Mouse (Mus musculus): ENCODE measurements around the gene Zdhhc15. TPM values are rescaled to one million over a fixed set of nuclear protein-coding genes. Genes with fewer than 3 reads are reported as not detected.

Zdhhc15 gene
- total and polyA plus RNA-seq, 2 experiments: 0.01 to 0.09 TPM

DNA sequence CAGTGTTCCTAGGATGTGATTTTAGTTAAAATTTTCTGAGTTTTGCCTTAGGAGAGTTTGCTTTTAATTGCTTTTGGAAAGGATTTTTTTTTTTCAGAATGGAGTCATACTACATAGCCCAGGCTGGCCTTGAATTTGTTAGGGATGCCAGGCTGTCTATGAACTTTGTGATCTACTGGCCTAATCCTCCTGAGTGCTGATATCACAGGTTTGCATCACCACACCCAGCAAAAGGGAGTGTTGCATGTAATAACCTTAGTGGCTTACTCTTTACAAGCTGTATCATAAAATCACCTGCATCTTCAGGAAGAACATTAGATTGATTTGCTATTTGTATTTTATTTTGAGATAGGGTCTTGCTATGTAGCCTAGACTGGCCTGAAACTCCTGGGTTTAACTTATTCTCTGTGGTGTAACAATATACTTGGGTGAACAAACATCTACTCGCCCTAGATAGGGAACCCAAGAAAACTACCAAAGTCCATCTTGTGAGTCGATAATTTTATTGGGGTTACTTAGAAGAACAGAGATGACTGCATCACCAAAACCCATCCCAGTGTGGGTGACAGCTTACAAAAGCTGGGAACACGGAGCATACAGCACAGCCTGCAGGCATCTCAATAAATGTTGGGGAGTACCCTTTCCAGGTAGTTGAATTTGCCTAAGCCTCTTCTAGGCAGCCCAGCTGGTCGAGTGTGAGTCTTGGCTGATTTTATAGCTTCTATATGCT, 181.1 kb downstream of the Zdhhc15 start:
- WGBS: 62% methylated on average over 4 of the region's 4 CpGs
- Histone ChIP-seq H3K36me3 (ENCODE audit: control insufficient read depth, insufficient read depth, low read length) (no peaks in the 10 kb centered on the region), H3K4me3 (ENCODE audit: insufficient read depth, low read depth, low read length) (no peak overlapping the region), H3K4me1 (ENCODE audit: control insufficient read depth, insufficient read depth, low read length) (no peaks in the 10 kb centered on the region), H3K9ac (ENCODE audit: low read depth, low read length) (no peak overlapping the region), H3K27me3 (ENCODE audit: control insufficient read depth, insufficient read depth, low read length) (no peaks in the 10 kb centered on the region), H3K27ac (replicated peaks; ENCODE audit: insufficient read depth, low read depth, low read length) (no peak overlapping the region), H3K79me2 (ENCODE audit: control insufficient read depth, insufficient read depth, low read length) (no peaks in the 10 kb centered on the region; the same call in 1 of the 2 replicates)
- DNase-seq (ENCODE audit: extremely low read depth, low read depth, low spot score): no peak
- TF ChIP-seq POLR2A (IDR thresholded peaks at IDR 0.05; ENCODE audit: extremely low read depth, insufficient read depth, low read length) (no peak), CTCF (IDR thresholded peaks at IDR 0.05; ENCODE audit: low read depth, low read length) (no peak)

DNA sequence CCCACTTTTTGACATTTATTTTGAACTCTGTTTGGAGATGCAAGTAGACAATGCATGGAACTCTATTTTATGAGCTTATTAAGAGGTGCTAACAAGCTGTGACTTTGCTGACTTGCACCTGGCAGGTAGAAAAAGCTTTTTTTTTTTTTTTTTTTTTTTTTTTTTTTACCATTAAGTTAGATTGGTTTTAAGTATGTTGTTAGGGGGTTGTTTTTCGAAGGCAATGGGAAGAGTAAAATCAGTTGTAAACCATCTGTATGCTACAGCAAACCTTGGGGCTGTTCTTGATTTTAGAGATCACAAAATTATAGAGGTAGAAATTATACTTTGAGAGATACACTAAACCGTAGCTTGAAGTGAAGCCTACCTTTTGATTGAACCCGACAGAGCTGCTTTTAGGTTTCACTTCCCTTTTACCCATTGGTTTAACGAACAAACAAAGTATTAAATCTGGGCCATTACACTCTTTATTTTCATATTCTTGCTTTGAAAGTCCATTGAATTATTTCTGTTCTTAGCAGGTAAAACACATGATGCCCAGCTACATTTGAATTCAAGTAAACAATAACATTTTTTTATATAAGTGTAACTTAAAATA, 181.9 kb downstream of the Zdhhc15 start:
- no peaks in the 10 kb centered on the region for H3K4me1 ChIP-seq (ENCODE audit: control insufficient read depth, insufficient read depth, low read length)
- no peaks in the 10 kb centered on the region for H3K36me3 ChIP-seq (ENCODE audit: control insufficient read depth, insufficient read depth, low read length)
- no peaks in the 10 kb centered on the region; the same call in 1 of the 2 replicates for H3K79me2 ChIP-seq (ENCODE audit: control insufficient read depth, insufficient read depth, low read length)
- no peak overlapping the region for H3K4me3 ChIP-seq (ENCODE audit: insufficient read depth, low read depth, low read length)
- DNase-seq (ENCODE audit: extremely low read depth, low read depth, low spot score): no peak
- H3K9ac ChIP-seq (ENCODE audit: low read depth, low read length): no peak overlapping the region
- no peak overlapping the region for H3K27ac ChIP-seq (replicated peaks; ENCODE audit: insufficient read depth, low read depth, low read length)
- no peaks in the 10 kb centered on the region for H3K27me3 ChIP-seq (ENCODE audit: control insufficient read depth, insufficient read depth, low read length)
- TF ChIP-seq POLR2A (IDR thresholded peaks at IDR 0.05; ENCODE audit: extremely low read depth, insufficient read depth, low read length): no peak
- no peak for TF ChIP-seq CTCF (IDR thresholded peaks at IDR 0.05; ENCODE audit: low read depth, low read length)
- WGBS: 85% methylated on average over 4 of the region's 4 CpGs

GRCm38 (mm10) chrX:104488036-104488435, 182.8 kb downstream of the Zdhhc15 start:
- Histone ChIP-seq H3K27ac (replicated peaks; ENCODE audit: insufficient read depth, low read depth, low read length) (no peak overlapping the region), H3K4me3 (ENCODE audit: insufficient read depth, low read depth, low read length) (no peak overlapping the region)
- WGBS: 71% methylated on average over 3 of the region's 3 CpGs

More at GRCm38 (mm10) chrX:104488036-104488435, 182.8 kb downstream of the Zdhhc15 start:
- Histone ChIP-seq H3K79me2 (ENCODE audit: control insufficient read depth, insufficient read depth, low read length) (no peaks in the 10 kb centered on the region; the same call in 1 of the 2 replicates), H3K4me1 (ENCODE audit: control insufficient read depth, insufficient read depth, low read length) (no peaks in the 10 kb centered on the region), H3K9ac (ENCODE audit: low read depth, low read length) (no peak overlapping the region), H3K27me3 (ENCODE audit: control insufficient read depth, insufficient read depth, low read length) (no peaks in the 10 kb centered on the region), H3K36me3 (ENCODE audit: control insufficient read depth, insufficient read depth, low read length) (no peaks in the 10 kb centered on the region)
- no peak for DNase-seq (ENCODE audit: extremely low read depth, low read depth, low spot score)
- no peak for TF ChIP-seq CTCF (IDR thresholded peaks at IDR 0.05; ENCODE audit: low read depth, low read length)
- TF ChIP-seq POLR2A (IDR thresholded peaks at IDR 0.05; ENCODE audit: extremely low read depth, insufficient read depth, low read length): no peak

Other genes starting within 250 kb of the Zdhhc15 start
- gene Uprt, start 188.2 kb downstream of the Zdhhc15 start, total RNA-seq (2014; rRNA removed): 2.5 and 3.3 TPM in 2 replicates
- 0.73 and 0.99 TPM in 2 replicates for gene Uprt, start 188.2 kb downstream of the Zdhhc15 start, polyA plus RNA-seq (2012; rRNA removed)
- not detected in 2 replicates for gene Magee2, start 186.2 kb upstream of the Zdhhc15 start, total RNA-seq (2014; rRNA removed)
- gene Magee2, start 186.2 kb upstream of the Zdhhc15 start, polyA plus RNA-seq (2012; rRNA removed): not detected in 2 replicates

Data from liver, adult 2 months (tissue).